Mouse (Mus musculus) ES-E14 (cell line): Measurements from ENCODE around the gene Ptgs1. TPM values are rescaled to one million over a fixed set of nuclear protein-coding genes. Genes with fewer than 3 reads are reported as not detected.

Source experiments
- DNase-seq: peaks from one replicate; pipeline ENCODE4 v3.0.0-alpha.2; 2013; ENCODE audit warnings: low read depth, low spot score
- H3K27ac ChIP-seq: 2 replicates; pipeline ENCODE4 v1.5.1; 2012; ENCODE audit warnings: low read depth, mild to moderate bottlenecking, low read length, moderate library complexity, mixed read lengths; ENCODE audit not compliant: poor library complexity, insufficient read depth, severe bottlenecking
- H3K36me3 ChIP-seq: 2 replicates; pipeline ENCODE4 v1.6.1; 2012; ENCODE audit warnings: mild to moderate bottlenecking, low read length, moderate library complexity, mixed read lengths; ENCODE audit not compliant: control insufficient read depth, poor library complexity, insufficient read depth, severe bottlenecking
- H3K4me1 ChIP-seq, 2 experiments: fragments of 150-350 bp in 1 of 2; sonication (generic) in 1 of 2; 2 replicates each; pipeline ENCODE4 v1.6.1; 2012; ENCODE audit warnings: low read length in 2 of 2, mild to moderate bottlenecking in 1 of 2, mixed read lengths in 1 of 2; ENCODE audit not compliant: control insufficient read depth in 2 of 2, insufficient read depth in 2 of 2, poor library complexity in 1 of 2
- H3K4me3 ChIP-seq, 2 experiments: fragments of 150-350 bp in 1 of 2; sonication (generic) in 1 of 2; 2 replicates each; pipeline ENCODE4 v1.5.1; 2012; ENCODE audit warnings: low read length in 2 of 2, low read depth in 1 of 2, mild to moderate bottlenecking in 1 of 2, mixed read lengths in 1 of 2; ENCODE audit not compliant: insufficient read depth in 1 of 2, poor library complexity in 1 of 2, severe bottlenecking in 1 of 2
- H3K9ac ChIP-seq: 2 replicates; pipeline ENCODE4 v1.6.1; 2012; ENCODE audit warnings: low read depth, mild to moderate bottlenecking, low read length, mixed read lengths; ENCODE audit not compliant: poor library complexity, insufficient read depth, severe bottlenecking
- H3K9me3 ChIP-seq: fragments of 150-350 bp; sonication (generic); 2 replicates; pipeline ENCODE4 v1.6.1; 2012; ENCODE audit warnings: low read depth, mild to moderate bottlenecking, low read length; ENCODE audit not compliant: control insufficient read depth, insufficient read depth
- CHD2 ChIP-seq: IDR thresholded peaks from 2 replicates; pipeline ENCODE4 v1.6.1; 2014; ENCODE audit warnings: mild to moderate bottlenecking, low read depth, low read length, inconsistent platforms
- HCFC1 ChIP-seq: IDR thresholded peaks from 2 replicates; pipeline ENCODE4 v1.6.1; 2012; ENCODE audit warnings: low read length, inconsistent platforms, borderline replicate concordance; ENCODE audit not compliant: insufficient read depth
- MAFK ChIP-seq: IDR thresholded peaks from 2 replicates; pipeline ENCODE4 v1.6.1; 2014; ENCODE audit warnings: mild to moderate bottlenecking, low read depth, low read length, inconsistent platforms; ENCODE audit not compliant: insufficient read depth
- ZC3H11A ChIP-seq: IDR thresholded peaks from 2 replicates; pipeline ENCODE4 v1.6.1; 2012; ENCODE audit warnings: low read depth, mild to moderate bottlenecking, inconsistent platforms, low read length, borderline replicate concordance
- ZNF384 ChIP-seq: IDR thresholded peaks from 2 replicates; pipeline ENCODE4 v1.6.1; 2012; ENCODE audit warnings: low read depth, low read length, inconsistent platforms
- in situ Hi-C, 2 experiments: fragments of 600-800 bp; cut with MboI; formaldehyde crosslinking; loops; one replicate each; pipeline ENCODE4 v1.15.1; 2025; ENCODE audit warnings: low sequenced_read_pairs in 2 of 2, inconsistent platforms in 1 of 2; ENCODE audit not compliant: unreplicated experiment in 2 of 2
- total RNA-seq: library from RNA; depleted of rRNA; stranded (reverse); fragments of 300-350 nt; gene quantifications from 2 replicates; pipeline ENCODE4 v1.2.3, GENCODE M21; 2012

Gene Ptgs1
- total RNA-seq, 1 experiment, result 9.0 TPM

- DNase-seq, result no peak
- H3K36me3 ChIP-seq, result no peaks in the 10 kb centered on the region
- no peak for TF ChIP-seq HCFC1
- TF ChIP-seq ZNF384, result no peak
- TF ChIP-seq MAFK, result no peak
- no peak for TF ChIP-seq CHD2
- TF ChIP-seq ZC3H11A, result no peak
- H3K9me3 ChIP-seq, result no peaks in the 10 kb centered on the region
- in situ Hi-C loops, result no loop called here
- H3K27ac ChIP-seq, result no peak overlapping the region
- no peaks in the 10 kb centered on the region for H3K4me1 ChIP-seq
- no peak overlapping the region for H3K9ac ChIP-seq
- no peak overlapping the region for H3K4me3 ChIP-seq
These were observed 14.5 kb downstream of the Ptgs1 start for GRCm38 (mm10) chr2:36244705-36245104.

GRCm38 (mm10) chr2:36247964-36248363 lies 17.7 kb downstream of the Ptgs1 start:
- in situ Hi-C loops, result no loop called here
- no peak for DNase-seq

DNA sequence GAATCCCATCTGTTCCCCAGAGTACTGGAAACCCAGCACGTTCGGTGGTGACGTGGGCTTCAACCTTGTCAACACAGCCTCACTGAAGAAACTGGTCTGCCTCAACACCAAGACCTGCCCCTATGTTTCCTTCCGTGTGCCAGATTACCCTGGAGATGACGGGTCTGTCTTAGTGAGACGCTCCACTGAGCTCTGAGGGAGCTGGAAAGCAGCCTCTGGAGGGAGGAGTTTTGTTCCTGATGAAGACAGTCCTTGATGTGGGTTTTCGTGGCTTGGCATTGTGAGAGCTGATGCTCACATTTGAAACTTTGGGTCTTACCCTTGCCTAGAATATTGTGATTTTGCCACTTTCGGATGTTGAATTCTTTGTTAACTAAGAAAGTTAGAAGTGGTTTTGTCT lies 20.9 kb downstream of the Ptgs1 start:
- TF ChIP-seq HCFC1 (no peak), MAFK (no peak), ZNF384 (no peak), CHD2 (no peak), ZC3H11A (no peak)
- Histone ChIP-seq H3K9ac (no peak overlapping the region), H3K4me1 (no peaks in the 10 kb centered on the region), H3K36me3 (no peaks in the 10 kb centered on the region; the same call in 1 of the 2 replicates), H3K9me3 (no peaks in the 10 kb centered on the region), H3K4me3 (no peak overlapping the region), H3K27ac (no peak overlapping the region)
- DNase-seq, result no peak
- in situ Hi-C loops, result no loop called here

More at GRCm38 (mm10) chr2:36247964-36248363, 17.7 kb downstream of the Ptgs1 start:
- Histone ChIP-seq H3K36me3 (no peaks in the 10 kb centered on the region; the same call in 1 of the 2 replicates), H3K4me3 (no peak overlapping the region), H3K4me1 (no peaks in the 10 kb centered on the region), H3K27ac (no peak overlapping the region), H3K9me3 (no peaks in the 10 kb centered on the region), H3K9ac (no peak overlapping the region)
- TF ChIP-seq ZC3H11A (no peak), ZNF384 (no peak), HCFC1 (no peak), CHD2 (no peak), MAFK (no peak)

DNA sequence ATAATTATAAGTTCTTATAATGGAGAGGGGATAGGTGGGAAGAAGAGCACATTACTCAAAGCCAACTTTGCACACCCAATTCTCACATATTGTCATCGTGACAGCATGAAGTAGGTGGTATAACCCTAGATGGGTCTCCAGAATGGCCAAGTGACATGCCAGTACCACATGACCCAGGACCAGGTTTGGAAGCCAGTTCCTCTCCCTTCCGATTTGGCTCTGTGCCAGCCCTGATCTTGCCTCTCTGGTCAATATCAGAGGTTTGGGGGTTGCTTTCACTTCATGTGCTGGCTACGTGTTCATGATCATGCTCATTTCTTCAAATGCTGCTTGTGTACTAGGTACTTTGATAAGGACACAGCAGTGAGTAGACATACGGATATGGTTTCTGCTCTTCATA lies 22.3 kb downstream of the Ptgs1 start:
- in situ Hi-C loops, result no loop called here
- TF ChIP-seq ZNF384, result no peak
- no peak for TF ChIP-seq CHD2
- TF ChIP-seq ZC3H11A, result no peak
- no peak for TF ChIP-seq MAFK
- H3K9ac ChIP-seq, result no peak overlapping the region
- no peak overlapping the region for H3K4me3 ChIP-seq
- H3K27ac ChIP-seq, result no peak overlapping the region
- H3K9me3 ChIP-seq, result no peaks in the 10 kb centered on the region
- DNase-seq, result no peak
- H3K36me3 ChIP-seq, result no peaks in the 10 kb centered on the region; the same call in 1 of the 2 replicates
- no peaks in the 10 kb centered on the region for H3K4me1 ChIP-seq

DNA sequence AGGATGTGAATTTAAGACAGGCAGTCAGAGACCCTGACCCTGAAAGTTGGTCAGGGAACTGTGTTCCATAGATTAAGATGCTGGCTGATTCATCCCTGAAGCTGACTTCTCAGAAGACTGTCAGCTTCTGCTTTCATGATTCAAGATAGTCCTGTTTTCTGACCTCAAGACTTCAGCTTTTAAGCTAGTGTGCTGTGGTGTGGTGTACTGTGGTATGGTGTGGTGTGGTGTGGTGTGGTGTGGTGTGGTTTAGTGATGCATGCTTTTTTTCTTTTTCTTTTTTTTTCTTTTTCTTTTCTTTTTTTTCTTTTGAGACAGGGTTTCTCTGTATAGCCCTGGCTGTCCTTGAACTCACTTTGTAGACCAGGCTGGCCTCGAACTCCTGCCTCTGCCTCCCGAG lies 24.2 kb downstream of the Ptgs1 start:
- Histone ChIP-seq H3K36me3 (no peaks in the 10 kb centered on the region; the same call in 1 of the 2 replicates), H3K9me3 (no peaks in the 10 kb centered on the region), H3K27ac (no peak overlapping the region), H3K9ac (no peak overlapping the region), H3K4me3 (no peak overlapping the region), H3K4me1 (no peaks in the 10 kb centered on the region)
- in situ Hi-C loops, result no loop called here
- DNase-seq, result no peak
- TF ChIP-seq ZNF384, result no peak
- no peak for TF ChIP-seq HCFC1
- TF ChIP-seq ZC3H11A, result no peak
- TF ChIP-seq CHD2, result no peak
- no peak for TF ChIP-seq MAFK
